Mouse (Mus musculus): Measurements from ENCODE around the gene Lpcat3.

DNA sequence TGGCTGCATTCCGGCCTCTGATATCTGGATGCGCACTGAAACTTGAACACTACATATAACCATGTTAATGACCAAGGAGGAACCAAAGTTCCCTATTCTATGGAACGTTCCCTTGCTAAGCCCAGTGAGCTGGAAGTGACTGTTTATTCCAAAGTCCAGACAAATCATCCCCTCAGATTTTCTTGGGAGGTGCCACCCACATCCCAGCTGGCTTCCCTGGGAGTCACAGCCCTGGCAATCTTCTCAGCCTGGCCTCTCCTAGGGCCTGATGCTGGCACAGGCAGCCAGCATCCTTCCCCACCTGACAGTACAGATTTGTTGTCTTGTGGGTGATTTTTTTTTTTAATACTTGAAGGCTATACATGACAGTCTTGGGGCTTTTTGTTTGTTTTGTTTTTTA, 16.7 kb downstream of the Lpcat3 start:
- TF ChIP-seq CTCF (IDR thresholded peaks at IDR 0.05; ENCODE audit: low read depth, low read length) = no peak
- no peak for TF ChIP-seq GATA1 (IDR thresholded peaks at IDR 0.05; ENCODE audit: borderline replicate concordance, low read length)
- no peak for TF ChIP-seq GATA2 (IDR thresholded peaks at IDR 0.05; ENCODE audit: borderline replicate concordance, low read depth, low read length)
- no peak for TF ChIP-seq POLR2AphosphoS5 (IDR thresholded peaks at IDR 0.05; ENCODE audit: insufficient replicate concordance, low read depth, low read length)
- no peak for TF ChIP-seq TAL1 (conservative IDR thresholded peaks at IDR 0.05; ENCODE audit: low read depth, low read length)
